In genomic region chr12:45467058-45467457, GRCm38 (mm10) we compare ENCODE assay signal across 8 mouse cellular contexts.
DNase-seq lines count a peak whose midpoint lies in the region.

No protein-coding gene starts in this region.

- DNase-seq in adrenal gland, postnatal 14 days = peak; percentile 25
- DNase-seq in adrenal gland, postnatal 25 days = no peak
- peak; percentile 16 for DNase-seq in ovary, adult 18-20 months (ENCODE audit: low spot score)
- DNase-seq in ovary, postnatal 10 days (ENCODE audit: low spot score) = no peak
- DNase-seq in layer of hippocampus, postnatal 36 days = peak; percentile 50 to 54
- peak; percentile 77 for DNase-seq in right cerebral cortex, adult 18-20 months
- no peak for DNase-seq in spleen, postnatal 36 days (ENCODE audit: low spot score in 2 of 2)
- no peak for DNase-seq in cerebellum, adult 8-10 months

Comparison
In these comparisons a context has a peak if more than half of its experiments do, and no peak if none do; other contexts are left out.
1. DNase-seq: peak in adrenal gland, postnatal 14 days (single experiment), ovary, adult 18-20 months (single experiment), layer of hippocampus, postnatal 36 days (2 of 2) and right cerebral cortex, adult 18-20 months (single experiment); none in adrenal gland, postnatal 25 days (single experiment), ovary, postnatal 10 days (single experiment), spleen, postnatal 36 days (0 of 2) and cerebellum, adult 8-10 months (single experiment).